Mouse (Mus musculus): ENCODE measurements at regions not wholly inside any gene's neighbourhood (a gene's known extent, or its start where the extent isn't known, plus 50 kb on each side); places are given as distances from the start of the nearest gene placed in this dataset.

GRCm38 (mm10) chr14:68973636-68974101 is 320.4 kb downstream of the Synb start:
- DNase-seq (ENCODE audit: low spot score) = no peak

- no peak for DNase-seq (ENCODE audit: low spot score)
Measured at GRCm38 (mm10) chr14:68966758-68967157, 327.3 kb downstream of the Synb start.

- DNase-seq (ENCODE audit: low spot score) = no peak
Measured at GRCm38 (mm10) chr14:68954577-68955460, 339.3 kb downstream of the Synb start.

GRCm38 (mm10) chr14:68945906-68946305 is 348.2 kb downstream of the Synb start:
- no peak for DNase-seq (ENCODE audit: low spot score)

GRCm38 (mm10) chr14:68945434-68945833 is 348.7 kb downstream of the Synb start:
- no peak for DNase-seq (ENCODE audit: low spot score)

- DNase-seq (ENCODE audit: low spot score) = no peak
Measured at GRCm38 (mm10) chr14:68941759-68942158, 352.3 kb downstream of the Synb start.

GRCm38 (mm10) chr14:68941132-68941690 is 352.9 kb downstream of the Synb start:
- DNase-seq (ENCODE audit: low spot score) = no peak

GRCm38 (mm10) chr14:68935303-68935662 is 358.8 kb downstream of the Synb start:
- DNase-seq (ENCODE audit: low spot score) = no peak

GRCm38 (mm10) chr14:68934611-68935302 is 359.3 kb downstream of the Synb start:
- no peak for DNase-seq (ENCODE audit: low spot score)

- DNase-seq (ENCODE audit: low spot score) = no peak
Measured at GRCm38 (mm10) chr14:68927814-68928213, 366.3 kb downstream of the Synb start.

- no peak for DNase-seq (ENCODE audit: low spot score)
Measured at GRCm38 (mm10) chr14:68923054-68923453, 371.0 kb downstream of the Synb start.

- DNase-seq (ENCODE audit: low spot score) = no peak
Measured at GRCm38 (mm10) chr14:68922035-68922434, 372.1 kb downstream of the Synb start.

GRCm38 (mm10) chr14:68918526-68919045 is 375.5 kb downstream of the Synb start:
- DNase-seq (ENCODE audit: low spot score) = no peak

- DNase-seq (ENCODE audit: low spot score) = no peak
Measured at GRCm38 (mm10) chr14:68899921-68900320, 394.2 kb downstream of the Synb start.

GRCm38 (mm10) chr14:68877171-68877570 is 416.9 kb downstream of the Synb start:
- no peak for DNase-seq (ENCODE audit: low spot score)

GRCm38 (mm10) chr14:68861071-68861470 is 433.0 kb downstream of the Synb start:
- DNase-seq (ENCODE audit: low spot score) = no peak

- no peak for DNase-seq (ENCODE audit: low spot score)
Measured at GRCm38 (mm10) chr14:68857948-68858347, 436.2 kb downstream of the Synb start.

- no peak for DNase-seq (ENCODE audit: low spot score)
Measured at GRCm38 (mm10) chr14:68848506-68848905, 445.6 kb downstream of the Synb start.

- no peak for DNase-seq (ENCODE audit: low spot score)
Measured at GRCm38 (mm10) chr14:68847609-68848008, 446.5 kb downstream of the Synb start.

- no peak for DNase-seq (ENCODE audit: low spot score)
Measured at GRCm38 (mm10) chr14:68820241-68820640, 473.9 kb downstream of the Synb start.

GRCm38 (mm10) chr14:68808976-68809375 is 485.1 kb downstream of the Synb start:
- DNase-seq (ENCODE audit: low spot score) = no peak

- DNase-seq (ENCODE audit: low spot score) = no peak
Measured at GRCm38 (mm10) chr14:68807918-68808317, 486.2 kb downstream of the Synb start.
